In genomic region chr4:41715082-41715481, GRCm38 (mm10) we compare ENCODE assay signal across 29 mouse cellular contexts. TPM values are rescaled to one million over a fixed set of nuclear protein-coding genes. Genes with fewer than 3 reads are reported as not detected.
DNase-seq lines count a peak whose midpoint lies in the region; ATAC-seq and TF ChIP-seq lines count a peak whose summit lies in the region.
"Had no signal": no experiment of that assay in that cellular context is flagged by ENCODE, and none has a peak within 500 bp of the region (broad histone marks: within the 10 kb centered on the region; RNA-seq: fewer than 3 reads in every experiment).

No protein-coding gene starts in this region.

- H3K4me1 ChIP-seq in lung, embryonic 14.5 days (ENCODE audit: insufficient read depth) = peaks cover 10% of the 10 kb centered on the region
- peaks cover 5% of the 10 kb centered on the region; the same call in 1 of the 2 replicates for H3K4me1 ChIP-seq in lung, adult 2 months (ENCODE audit: control insufficient read depth, insufficient read depth, low read length)
- peaks cover 21% of the 10 kb centered on the region for H3K4me1 ChIP-seq in thymus, adult 2 months (replicated peaks; ENCODE audit: control insufficient read depth, insufficient read depth, low read length)

- 78% methylated on average over 8 of the region's 8 CpGs for WGBS in lung, embryonic 14.5 days
- WGBS in lung, adult 2 months = 72% methylated on average over 8 of the region's 8 CpGs
- WGBS in thymus, adult 2 months = 88% methylated on average over 8 of the region's 8 CpGs

- H3K9ac ChIP-seq in lung, embryonic 14.5 days = no peak overlapping the region
- H3K9ac ChIP-seq: forebrain, embryonic 13.5 days; hindbrain, embryonic 13.5 days had no signal

- no peak for ATAC-seq in lung, embryonic 14.5 days (ENCODE audit: insufficient read depth)
- ATAC-seq: Patski had no signal

- H3K27ac ChIP-seq in lung, embryonic 14.5 days (ENCODE audit: low read depth) = no peak overlapping the region
- no peak overlapping the region for H3K27ac ChIP-seq in thymus, adult 2 months (ENCODE audit: control insufficient read depth, insufficient read depth, low read length)
- H3K27ac ChIP-seq: forebrain, embryonic 10.5 days; forebrain, embryonic 13.5 days; hindbrain, embryonic 10.5 days; hindbrain, embryonic 13.5 days had no signal

- H3K27me3 ChIP-seq in lung, embryonic 14.5 days (ENCODE audit: insufficient read depth, low read length) = no peaks in the 10 kb centered on the region
- H3K27me3 ChIP-seq in thymus, adult 2 months (ENCODE audit: control insufficient read depth, insufficient read depth, low read length) = no peaks in the 10 kb centered on the region
- H3K27me3 ChIP-seq: forebrain, embryonic 13.5 days; hindbrain, embryonic 13.5 days; Patski had no signal

- TF ChIP-seq POLR2A in lung, adult 2 months (IDR thresholded peaks at IDR 0.05; ENCODE audit: borderline replicate concordance, extremely low read depth, low read depth, low read length) = no peak
- no peak for TF ChIP-seq POLR2A in thymus, adult 2 months (IDR thresholded peaks at IDR 0.05; ENCODE audit: control insufficient read depth, extremely low read depth, insufficient read depth, low read length, poor library complexity)

- 0 out of 2 replicates have a peak, but pooled peaks have one; percentile 5 for TF ChIP-seq CTCF in lung, embryonic 14.5 days (IDR thresholded peaks at IDR 0.05; ENCODE audit: low read depth)
- TF ChIP-seq CTCF in lung, adult 2 months (IDR thresholded peaks at IDR 0.05; ENCODE audit: insufficient read depth, low read length) = no peak
- peak; percentile 27; the same call in 1 of the 2 replicates for TF ChIP-seq CTCF in thymus, adult 2 months (IDR thresholded peaks at IDR 0.05; ENCODE audit: borderline replicate concordance, control insufficient read depth, extremely low read depth, insufficient read depth, low read length, poor library complexity)

- no peaks in the 10 kb centered on the region for H3K9me3 ChIP-seq in lung, embryonic 14.5 days (ENCODE audit: low read depth, low read length)
- H3K9me3 ChIP-seq: forebrain, embryonic 10.5 days; forebrain, embryonic 13.5 days; hindbrain, embryonic 10.5 days; hindbrain, embryonic 13.5 days had no signal

- H3K4me2 ChIP-seq in lung, embryonic 14.5 days = no peak overlapping the region
- H3K4me2 ChIP-seq: heart, embryonic 11.5 days had no signal

- peaks cover 55% of the 10 kb centered on the region for H3K36me3 ChIP-seq in lung, embryonic 14.5 days (ENCODE audit: insufficient read depth)
- H3K36me3 ChIP-seq in thymus, adult 2 months (ENCODE audit: control insufficient read depth, insufficient read depth, low read length) = peaks cover 15% of the 10 kb centered on the region

- H3K4me3 ChIP-seq in lung, embryonic 14.5 days (ENCODE audit: low read depth, low read length) = no peak overlapping the region
- no peak overlapping the region for H3K4me3 ChIP-seq in lung, adult 2 months (replicated peaks; ENCODE audit: extremely low read depth, low read depth, low read length)
- no peak overlapping the region for H3K4me3 ChIP-seq in thymus, adult 2 months (ENCODE audit: control insufficient read depth, insufficient read depth, low read length)
- H3K4me3 ChIP-seq: hindbrain, embryonic 10.5 days had no signal

- DNase-seq in cerebellum, adult 11-12 months = peak; percentile 62
- no peak for DNase-seq in cerebellum, adult 9-10 months
- peak; percentile 92 for DNase-seq in heart, adult 11 months
- DNase-seq in heart, postnatal 4 days = no peak
- no peak for DNase-seq in lung, embryonic 14.5 days
- no peak for DNase-seq in lung, adult 2 months
- no peak for DNase-seq in thymus, adult 2 months
- no peak for DNase-seq in thymus, postnatal 25 days
- DNase-seq: cerebellum, adult 8-10 months; gastrocnemius, postnatal 10 days; gastrocnemius, postnatal 36 days had no signal

RNA-seq across cellular contexts. Expression of gene Rpp25l, which starts 1.7 kb away (rescaled TPM):
- 10 to 100 TPM; 27.8 to 28.6 TPM for total RNA-seq in heart, postnatal 4 days (2021)
- 87.1 and 90.3 TPM in 2 replicates for polyA plus RNA-seq in lung, embryonic 14.5 days (2014; fragmentation: Nextera tagmentation; extraction: Ambion mirVana)
- 42.8 and 44.3 TPM in 2 replicates for polyA plus RNA-seq in lung, adult 2 months (2012; rRNA removed)
- polyA plus RNA-seq in thymus, adult 2 months (2012; rRNA removed) = 82.8 and 94.9 TPM in 2 replicates

RNA-seq across cellular contexts. Expression of gene Dctn3, which starts 7.9 kb away (rescaled TPM):
- 10 to 100 TPM; 77.5 to 86.9 TPM for total RNA-seq in heart, postnatal 4 days (2021)
- 103 and 106 TPM in 2 replicates for polyA plus RNA-seq in lung, embryonic 14.5 days (2014; fragmentation: Nextera tagmentation; extraction: Ambion mirVana)
- polyA plus RNA-seq in lung, adult 2 months (2012; rRNA removed) = 44.3 and 45.0 TPM in 2 replicates
- polyA plus RNA-seq in thymus, adult 2 months (2012; rRNA removed) = 60.5 and 72.8 TPM in 2 replicates

RNA-seq across cellular contexts. Expression of gene Il11ra1, which starts 15.3 kb away (rescaled TPM):
- total RNA-seq in heart, postnatal 4 days (2021) = 10 to 100 TPM; 50.0 to 53.5 TPM
- polyA plus RNA-seq in lung, embryonic 14.5 days (2014; fragmentation: Nextera tagmentation; extraction: Ambion mirVana) = 111 and 129 TPM in 2 replicates
- 107 and 109 TPM in 2 replicates for polyA plus RNA-seq in lung, adult 2 months (2012; rRNA removed)
- polyA plus RNA-seq in thymus, adult 2 months (2012; rRNA removed) = 47.4 and 73.2 TPM in 2 replicates

RNA-seq across cellular contexts. Expression of gene Arid3c, which starts 15.9 kb away (rescaled TPM):
- not detected for total RNA-seq in heart, postnatal 4 days (2021)
- polyA plus RNA-seq in lung, embryonic 14.5 days (2014; fragmentation: Nextera tagmentation; extraction: Ambion mirVana) = not detected in 2 replicates
- not detected in 2 replicates for polyA plus RNA-seq in lung, adult 2 months (2012; rRNA removed)
- polyA plus RNA-seq in thymus, adult 2 months (2012; rRNA removed) = 0.06 and 0.15 TPM in 2 replicates
- total RNA-seq: adrenal gland, adult 18-20 months; adrenal gland, postnatal 10 days; adrenal gland, postnatal 36 days; common myeloid progenitor, adult 5-6 weeks; ES-E14; gastrocnemius, adult 18-20 months; gastrocnemius, postnatal 10 days; gastrocnemius, postnatal 36 days; granulocyte monocyte progenitor cell, adult 5-6 weeks; heart, adult 8-10 months; heart, postnatal 25 days had no signal
- polyA plus RNA-seq: forebrain, embryonic 16.5 days; heart, embryonic 11.5 days; heart, embryonic 14.5 days; heart, postnatal 0 days had no signal

RNA-seq across cellular contexts. Expression of gene Cntfr, which starts 18.2 kb away (rescaled TPM):
- total RNA-seq in heart, postnatal 4 days (2021) = 1 to 10 TPM; 3.9 to 4.0 TPM
- 8.2 and 9.6 TPM in 2 replicates for polyA plus RNA-seq in lung, embryonic 14.5 days (2014; fragmentation: Nextera tagmentation; extraction: Ambion mirVana)
- 10.5 and 14.0 TPM in 2 replicates for polyA plus RNA-seq in lung, adult 2 months (2012; rRNA removed)
- polyA plus RNA-seq in thymus, adult 2 months (2012; rRNA removed) = 2.3 and 3.0 TPM in 2 replicates
- total RNA-seq: common myeloid progenitor, adult 5-6 weeks; granulocyte monocyte progenitor cell, adult 5-6 weeks had no signal

Comparison
In these comparisons a context has a peak if more than half of its experiments do, and no peak if none do; other contexts are left out.
1. DNase-seq: peak in cerebellum, adult 11-12 months (single experiment) and heart, adult 11 months (single experiment); none in cerebellum, adult 9-10 months (single experiment), heart, postnatal 4 days (single experiment), lung, embryonic 14.5 days (single experiment), lung, adult 2 months (single experiment), thymus, adult 2 months (single experiment) and thymus, postnatal 25 days (single experiment).